Mouse (Mus musculus): ENCODE measurements around the gene Tmem174. TPM values are rescaled to one million over a fixed set of nuclear protein-coding genes. Genes with fewer than 3 reads are reported as not detected.

Gene Tmem174
- total RNA-seq (2021): not detected

- intact Hi-C loops (cut with DNase I): no loop called here
- DNase-seq (ENCODE audit: extremely low spot score in 1 of 2, low spot score in 2 of 2): no peak
Measured at GRCm38 (mm10) chr13:98637145-98637544, at the start of gene Tmem174. Tmem174 (minus strand) TSS chr13:98637410.

DNA sequence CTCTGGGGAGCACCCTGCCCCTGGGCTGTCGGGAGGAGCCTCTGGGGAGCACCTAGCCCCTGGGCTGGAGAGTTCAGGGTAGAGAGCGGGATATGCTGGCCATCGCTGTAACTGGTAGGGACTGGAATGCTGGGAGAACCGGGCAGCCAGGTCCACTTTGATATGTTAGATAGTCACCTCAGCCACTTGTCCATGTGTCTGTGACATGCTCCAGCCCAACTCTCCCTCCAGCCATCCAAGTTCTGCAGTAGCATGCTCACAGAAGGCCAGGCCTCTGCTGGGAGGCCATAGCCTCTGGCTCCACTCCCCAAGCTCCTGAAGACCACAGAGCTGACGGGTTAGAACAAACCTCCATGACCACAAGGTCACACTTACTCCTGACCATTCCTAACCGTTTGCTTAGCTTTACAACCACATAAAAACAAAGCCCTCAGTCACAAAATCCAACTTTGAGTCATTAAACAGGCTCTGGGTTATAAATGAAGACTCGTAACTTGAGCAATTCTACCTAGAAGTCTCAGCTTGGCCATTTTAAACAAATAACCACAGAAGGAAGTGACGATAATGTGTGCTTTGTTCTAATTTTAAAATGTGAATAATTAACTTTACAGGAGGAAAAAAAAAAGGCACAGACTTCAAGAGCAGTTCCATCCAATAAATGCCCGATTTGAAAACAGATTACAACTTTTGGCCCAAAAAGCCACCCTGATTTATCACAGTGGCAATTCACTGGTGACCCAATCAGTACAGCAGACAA lies 47.1 kb upstream of the Tmem174 start:
- intact Hi-C loops (cut with DNase I): no loop called here
- DNase-seq (ENCODE audit: extremely low spot score in 1 of 2, low spot score in 2 of 2): no peak

DNA sequence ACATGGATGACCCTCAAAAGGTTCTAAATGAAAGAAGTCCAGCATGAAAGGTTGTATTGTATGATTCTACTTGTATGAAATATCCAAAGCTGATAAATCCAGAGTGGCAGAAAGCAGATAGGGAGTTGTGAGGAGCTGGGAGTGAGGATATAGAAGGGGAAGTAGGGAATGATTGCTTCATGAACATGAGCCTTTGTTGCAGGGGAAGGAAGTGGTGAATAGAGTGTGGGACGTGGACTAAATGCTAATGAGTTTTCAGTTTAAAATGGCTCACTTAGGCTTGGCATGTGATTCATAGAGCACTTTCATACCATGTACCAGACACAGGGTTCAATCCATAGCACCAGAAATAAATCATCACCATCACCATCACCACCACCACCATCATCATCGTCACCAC lies 46.2 kb upstream of the Tmem174 start:
- DNase-seq (ENCODE audit: extremely low spot score in 1 of 2, low spot score in 2 of 2): no peak
- intact Hi-C loops (cut with DNase I): no loop called here

GRCm38 (mm10) chr13:98680470-98681060 lies 43.4 kb upstream of the Tmem174 start:
- intact Hi-C loops (cut with DNase I): no loop called here
- DNase-seq (ENCODE audit: extremely low spot score in 1 of 2, low spot score in 2 of 2): no peak

- intact Hi-C loops (cut with DNase I): no loop called here
- no peak for DNase-seq (ENCODE audit: extremely low spot score in 1 of 2, low spot score in 2 of 2)
Measured at GRCm38 (mm10) chr13:98679631-98680041, 42.4 kb upstream of the Tmem174 start.

- DNase-seq (ENCODE audit: extremely low spot score in 1 of 2, low spot score in 2 of 2): no peak
- intact Hi-C loops (cut with DNase I): no loop called here
Measured at GRCm38 (mm10) chr13:98679230-98679629, 42.0 kb upstream of the Tmem174 start.

DNA sequence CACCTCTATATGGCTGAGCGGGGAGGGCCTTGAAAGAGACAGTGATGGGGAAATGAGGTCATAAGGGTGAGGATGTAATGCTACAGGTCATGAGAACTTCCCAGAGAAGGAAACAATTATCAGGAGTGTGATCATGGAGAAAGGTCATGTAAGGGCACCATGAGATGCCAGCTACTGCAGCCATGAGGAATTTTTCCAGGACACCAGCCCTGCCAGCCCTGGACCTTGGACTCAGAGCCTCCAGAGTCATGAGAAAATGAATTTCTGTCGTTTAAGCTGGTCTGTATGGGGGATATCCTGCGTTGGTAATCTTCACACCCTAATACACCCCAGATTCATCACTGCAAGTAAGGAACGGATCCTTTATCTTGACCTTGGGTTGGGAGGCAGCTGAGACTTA lies 36.7 kb upstream of the Tmem174 start:
- intact Hi-C loops (cut with DNase I): no loop called here

GRCm38 (mm10) chr13:98669296-98669695 lies 32.1 kb upstream of the Tmem174 start:
- intact Hi-C loops (cut with DNase I): no loop called here
- DNase-seq (ENCODE audit: extremely low spot score in 1 of 2, low spot score in 2 of 2): no peak

More for the DNA sequence above, 36.7 kb upstream of the Tmem174 start:
- no peak for DNase-seq (ENCODE audit: extremely low spot score in 1 of 2, low spot score in 2 of 2)

- DNase-seq (ENCODE audit: extremely low spot score in 1 of 2, low spot score in 2 of 2): no peak
- intact Hi-C loops (cut with DNase I): no loop called here
Measured at GRCm38 (mm10) chr13:98667316-98667715, 30.1 kb upstream of the Tmem174 start.

- intact Hi-C loops (cut with DNase I): no loop called here
- DNase-seq (ENCODE audit: extremely low spot score in 1 of 2, low spot score in 2 of 2): no peak
Measured at GRCm38 (mm10) chr13:98665240-98665639, 28.0 kb upstream of the Tmem174 start.

DNA sequence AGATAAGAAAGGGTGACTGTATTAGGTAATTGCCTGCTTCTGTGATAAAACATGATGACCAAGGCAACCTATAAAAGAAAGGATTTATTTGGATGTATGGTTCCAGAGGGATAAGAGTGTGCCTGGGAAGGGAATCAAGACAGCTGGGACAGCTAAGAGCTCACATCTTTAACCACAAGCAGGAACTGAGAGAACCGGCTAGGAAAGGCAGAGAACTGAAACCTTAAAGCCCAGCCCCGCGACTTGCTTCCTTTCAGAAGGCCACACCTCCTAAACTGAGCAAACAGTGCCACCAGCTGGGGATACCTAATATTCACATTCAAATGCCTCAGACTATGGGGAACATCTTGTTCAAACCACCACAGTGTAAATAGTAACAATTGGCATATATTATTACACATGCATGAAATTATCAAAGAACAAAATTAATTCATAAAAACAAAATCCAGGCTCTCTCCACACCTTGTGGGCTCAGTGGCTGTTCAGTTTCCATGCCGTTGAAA lies 25.0 kb upstream of the Tmem174 start:
- no peak for DNase-seq (ENCODE audit: extremely low spot score in 1 of 2, low spot score in 2 of 2)
- intact Hi-C loops (cut with DNase I): no loop called here

GRCm38 (mm10) chr13:98656034-98656471 lies 18.8 kb upstream of the Tmem174 start:
- DNase-seq (ENCODE audit: extremely low spot score in 1 of 2, low spot score in 2 of 2): peak in 1 of 2 experiments; percentile 56
- intact Hi-C loops (cut with DNase I): no loop called here

GRCm38 (mm10) chr13:98655346-98655745 lies 18.1 kb upstream of the Tmem174 start:
- DNase-seq (ENCODE audit: extremely low spot score in 1 of 2, low spot score in 2 of 2): no peak
- intact Hi-C loops (cut with DNase I): no loop called here

- intact Hi-C loops (cut with DNase I): no loop called here
- DNase-seq (ENCODE audit: extremely low spot score in 1 of 2, low spot score in 2 of 2): no peak
Measured at GRCm38 (mm10) chr13:98654129-98654939, 17.1 kb upstream of the Tmem174 start.

DNA sequence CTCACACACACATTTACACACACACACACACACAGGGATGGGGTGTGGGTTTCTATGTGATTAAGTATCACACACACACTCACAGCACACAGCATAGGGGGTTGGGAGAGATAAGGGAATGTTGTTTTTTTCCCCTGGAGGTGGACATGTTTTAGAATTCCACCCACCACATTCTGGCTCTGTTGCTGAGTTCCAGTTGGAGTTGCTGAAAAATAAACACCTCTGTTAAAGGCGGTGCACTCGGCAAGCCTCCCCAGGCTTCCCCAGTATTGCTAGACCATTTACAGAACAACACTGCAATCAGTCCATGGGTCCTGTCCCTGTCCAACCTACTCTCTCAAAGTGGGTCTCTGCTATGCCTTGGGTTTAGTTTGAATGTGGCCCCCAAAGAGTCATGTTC lies 15.0 kb upstream of the Tmem174 start:
- DNase-seq (ENCODE audit: extremely low spot score in 1 of 2, low spot score in 2 of 2): no peak

GRCm38 (mm10) chr13:98651228-98651977 lies 14.2 kb upstream of the Tmem174 start:
- intact Hi-C loops (cut with DNase I): no loop called here
- no peak for DNase-seq (ENCODE audit: extremely low spot score in 1 of 2, low spot score in 2 of 2)

More for the DNA sequence above, 15.0 kb upstream of the Tmem174 start:
- intact Hi-C loops (cut with DNase I): no loop called here

DNA sequence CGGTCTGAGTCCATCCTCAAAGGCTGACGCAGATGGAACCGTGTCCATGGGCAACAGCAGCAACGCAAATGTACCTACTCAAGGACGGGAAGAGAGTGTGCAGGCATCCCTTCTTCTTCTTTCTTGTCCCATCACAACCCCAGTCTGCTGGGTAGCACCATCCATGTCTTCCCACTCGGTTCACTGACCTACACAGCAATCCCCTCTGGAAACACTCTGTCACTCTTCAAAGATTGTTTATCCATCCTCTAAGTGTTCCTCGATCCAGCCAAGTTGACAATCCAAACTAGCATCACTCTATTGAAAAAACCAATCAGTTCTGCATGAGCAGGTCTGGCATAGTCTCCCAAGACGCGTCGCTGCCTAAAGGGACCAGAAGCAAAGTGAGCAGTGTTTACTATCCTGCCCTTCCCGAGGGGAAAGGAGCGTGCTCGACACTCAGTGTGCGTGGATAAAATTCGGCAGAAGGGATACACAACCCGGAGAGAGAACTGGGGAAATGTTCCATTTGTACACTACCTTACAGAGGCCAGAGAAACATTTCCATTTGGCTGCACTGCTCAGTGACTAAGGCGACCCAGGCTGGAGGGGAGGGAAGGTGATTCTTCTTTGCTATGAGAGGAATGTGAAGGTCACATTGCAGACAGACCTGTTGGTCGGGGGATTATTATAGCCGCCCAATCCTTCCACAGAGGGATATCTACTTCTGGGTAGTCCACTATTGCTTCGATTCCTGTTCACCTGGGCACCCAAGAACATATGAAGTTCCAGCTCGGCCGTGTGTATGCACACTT lies 10.8 kb upstream of the Tmem174 start:
- no peak for DNase-seq (ENCODE audit: extremely low spot score in 1 of 2, low spot score in 2 of 2)
- intact Hi-C loops (cut with DNase I): no loop called here

GRCm38 (mm10) chr13:98638507-98639166 lies 1.4 kb upstream of the Tmem174 start:
- intact Hi-C loops (cut with DNase I): no loop called here
- no peak for DNase-seq (ENCODE audit: extremely low spot score in 1 of 2, low spot score in 2 of 2)
